Mouse (Mus musculus) G1E (cell line): ENCODE data around the gene Mettl27. TPM values are rescaled to one million over a fixed set of nuclear protein-coding genes. Genes with fewer than 3 reads are reported as not detected.
"Not testable (repeated sequence)": the region's sequence is repeated elsewhere in the genome, so short reads cannot be mapped to it uniquely, and the experiment has no call there.

Experiments
- ATAC-seq: 2 replicates; pipeline ENCODE4 v1.8.0; 2016; ENCODE audit warnings: mild to moderate bottlenecking; ENCODE audit not compliant: insufficient number of reproducible peaks, poor library complexity, low FRiP score, severe bottlenecking; ENCODE audit errors: extremely low read depth
- DNase-seq: peaks from one replicate; pipeline ENCODE4 v3.0.0; 2012; ENCODE audit warnings: low spot score
- H3K27me3 ChIP-seq: 2 replicates; pipeline ENCODE4 v1.6.1; 2012; ENCODE audit warnings: mild to moderate bottlenecking, low read length, inconsistent platforms; ENCODE audit not compliant: insufficient read depth
- H3K36me3 ChIP-seq: replicated peaks from 2 replicates; pipeline ENCODE3; 2012; ENCODE audit warnings: mild to moderate bottlenecking, inconsistent platforms
- H3K4me1 ChIP-seq: 2 replicates; pipeline ENCODE4 v1.6.1; 2012; ENCODE audit warnings: low read depth, low read length, inconsistent platforms, mixed read lengths; ENCODE audit not compliant: insufficient read depth
- H3K4me3 ChIP-seq: 2 replicates; pipeline ENCODE4 v1.5.1; 2012; ENCODE audit warnings: low read depth, mild to moderate bottlenecking, inconsistent platforms, low read length, moderate library complexity, mixed read lengths
- H3K9me3 ChIP-seq: replicated peaks from 2 replicates; pipeline ENCODE4 v1.6.1; 2012; ENCODE audit warnings: inconsistent platforms
- CTCF ChIP-seq: IDR thresholded peaks from 2 replicates; pipeline ENCODE4 v1.5.1; 2012; ENCODE audit warnings: low read depth, low read length, inconsistent platforms, mixed read lengths
- GATA1 ChIP-seq: IDR thresholded peaks from 2 replicates; pipeline ENCODE4 v1.6.1; 2012; ENCODE audit warnings: borderline replicate concordance, low read length, inconsistent platforms, mixed read lengths
- GATA2 ChIP-seq: IDR thresholded peaks from 2 replicates; pipeline ENCODE4 v1.6.1; 2012; ENCODE audit warnings: low read depth, low read length, inconsistent platforms, borderline replicate concordance
- POLR2AphosphoS5 ChIP-seq: IDR thresholded peaks from 2 replicates; pipeline ENCODE4 v1.6.1; 2012; ENCODE audit warnings: low read depth, low read length, inconsistent platforms; ENCODE audit not compliant: insufficient replicate concordance
- TAL1 ChIP-seq: conservative IDR thresholded peaks from 2 replicates; pipeline ENCODE4 v1.6.1; 2012; ENCODE audit warnings: low read depth, low read length, inconsistent platforms, mixed read lengths
- polyA plus RNA-seq: library from polyadenylated mRNA; stranded (reverse); fragments of >175 nt; gene quantifications from 2 replicates; pipeline ENCODE4 v1.2.3, GENCODE M21; 2012
- total RNA-seq, 2 experiments: library from RNA; stranded (forward) in 1 of 2; stranded (reverse) in 1 of 2; fragments of 200-1000 nt in 1 of 2; fragments of >200 nt in 1 of 2; fragmentation: Nextera tagmentation in 1 of 2; gene quantifications; 2 replicates each; pipeline ENCODE4 v1.2.3; 2014 to 2017

Mettl27 gene
- total and polyA plus RNA-seq, 3 experiments: 5.6 to 11.7 (median 6.6) TPM

- no peaks in the 10 kb centered on the region for H3K9me3 ChIP-seq
- ATAC-seq (no peak), DNase-seq (peak; percentile 47)
- H3K4me1 ChIP-seq: peaks cover 30% of the 10 kb centered on the region
- H3K4me3 ChIP-seq: peak overlapping the region; percentile 77
- H3K27me3 ChIP-seq: peaks cover 9% of the 10 kb centered on the region
- no peak for TF ChIP-seq TAL1
- no peak for TF ChIP-seq GATA1
- TF ChIP-seq GATA2: no peak
- TF ChIP-seq CTCF: no peak
- TF ChIP-seq POLR2AphosphoS5: no peak
- H3K36me3 ChIP-seq: peaks cover 21% of the 10 kb centered on the region
Observed at GRCm38 (mm10) chr5:134932903-134933276, 722 bp downstream of the Mettl27 start.

GRCm38 (mm10) chr5:134933281-134933680, 1.1 kb downstream of the Mettl27 start:
- no peak for TF ChIP-seq CTCF
- TF ChIP-seq POLR2AphosphoS5: no peak
- TF ChIP-seq GATA2: no peak
- no peak for TF ChIP-seq GATA1
- no peak for ATAC-seq
- peaks cover 9% of the 10 kb centered on the region for H3K27me3 ChIP-seq
- no peak for DNase-seq
- H3K4me1 ChIP-seq: peaks cover 30% of the 10 kb centered on the region
- H3K9me3 ChIP-seq: no peaks in the 10 kb centered on the region
- H3K4me3 ChIP-seq: no peak overlapping the region
- peaks cover 21% of the 10 kb centered on the region for H3K36me3 ChIP-seq

GRCm38 (mm10) chr5:134933686-134934085, 1.5 kb downstream of the Mettl27 start:
- H3K27me3 ChIP-seq, ATAC-seq, H3K4me3 ChIP-seq, DNase-seq, H3K9me3 ChIP-seq: not testable (repeated sequence)
- Histone ChIP-seq H3K4me1 (peaks cover 30% of the 10 kb centered on the region), H3K36me3 (peaks cover 21% of the 10 kb centered on the region)

GRCm38 (mm10) chr5:134934666-134935065, 2.5 kb downstream of the Mettl27 start:
- H3K36me3 ChIP-seq: peaks cover 21% of the 10 kb centered on the region
- H3K27me3 ChIP-seq: peaks cover 9% of the 10 kb centered on the region
- no peaks in the 10 kb centered on the region for H3K9me3 ChIP-seq
- no peak for DNase-seq
- no peak for ATAC-seq
- H3K4me1 ChIP-seq: peaks cover 30% of the 10 kb centered on the region
- no peak overlapping the region for H3K4me3 ChIP-seq
- TF ChIP-seq GATA2: no peak
- TF ChIP-seq TAL1: no peak
- no peak for TF ChIP-seq CTCF
- no peak for TF ChIP-seq POLR2AphosphoS5
- TF ChIP-seq GATA1: no peak

- no peak for DNase-seq
- Histone ChIP-seq H3K4me1 (peaks cover 33% of the 10 kb centered on the region), H3K9me3 (no peaks in the 10 kb centered on the region)
Observed at GRCm38 (mm10) chr5:134936051-134936450, 3.9 kb downstream of the Mettl27 start.

GRCm38 (mm10) chr5:134936626-134937185, 4.5 kb downstream of the Mettl27 start:
- Histone ChIP-seq H3K9me3 (no peaks in the 10 kb centered on the region), H3K36me3 (peaks cover 21% of the 10 kb centered on the region), H3K27me3 (peaks cover 6% of the 10 kb centered on the region; the same call in 1 of the 2 replicates), H3K4me1 (peaks cover 36% of the 10 kb centered on the region), H3K4me3 (no peak overlapping the region)
- no peak for DNase-seq
- TF ChIP-seq GATA2 (no peak), CTCF (no peak), TAL1 (no peak)
- no peak for ATAC-seq

More at GRCm38 (mm10) chr5:134936051-134936450, 3.9 kb downstream of the Mettl27 start:
- TF ChIP-seq GATA1 (no peak), GATA2 (no peak), POLR2AphosphoS5 (no peak), TAL1 (no peak), CTCF (no peak)
- Histone ChIP-seq H3K27me3 (peaks cover 6% of the 10 kb centered on the region; the same call in 1 of the 2 replicates), H3K36me3 (peaks cover 21% of the 10 kb centered on the region), H3K4me3 (no peak overlapping the region)
- ATAC-seq: no peak

GRCm38 (mm10) chr5:134939069-134939468, 6.9 kb downstream of the Mettl27 start:
- Histone ChIP-seq H3K4me1 (peaks cover 29% of the 10 kb centered on the region), H3K27me3 (peaks cover 2% of the 10 kb centered on the region; the same call in 1 of the 2 replicates), H3K9me3 (no peaks in the 10 kb centered on the region), H3K4me3 (no peak overlapping the region), H3K36me3 (peaks cover 15% of the 10 kb centered on the region)
- DNase-seq (no peak), ATAC-seq (no peak)
- TF ChIP-seq CTCF (no peak), TAL1 (no peak), POLR2AphosphoS5 (no peak), GATA1 (no peak), GATA2 (no peak)

GRCm38 (mm10) chr5:134939554-134939953, 7.4 kb downstream of the Mettl27 start:
- H3K4me3 ChIP-seq, H3K27me3 ChIP-seq, H3K9me3 ChIP-seq, ATAC-seq, DNase-seq: not testable (repeated sequence)
- peaks cover 12% of the 10 kb centered on the region for H3K36me3 ChIP-seq
- H3K4me1 ChIP-seq: peaks cover 25% of the 10 kb centered on the region
